Mouse (Mus musculus) liver, embryonic 16.5 days (tissue): Measurements from ENCODE around the gene Edil3. TPM values are rescaled to one million over a fixed set of nuclear protein-coding genes. Genes with fewer than 3 reads are reported as not detected.

Experiments used
- ATAC-seq: fragments of 200-750 bp; cut with Nextera tagmentation; 2 replicates; pipeline ENCODE4 v1.8.0; 2017; ENCODE audit warnings: low read depth, mild to moderate bottlenecking, moderate number of reproducible peaks, moderate library complexity
- H3K27ac ChIP-seq: fragments of 300-500 bp; sonication (generic); 2 replicates; pipeline ENCODE4 v1.5.1; 2014; ENCODE audit warnings: mild to moderate bottlenecking, low read length
- H3K27me3 ChIP-seq: fragments of 300-500 bp; sonication (generic); 2 replicates; pipeline ENCODE4 v1.6.1; 2014; ENCODE audit warnings: low read depth, low read length, mixed read lengths; ENCODE audit not compliant: control insufficient read depth, insufficient read depth
- H3K36me3 ChIP-seq: fragments of 300-500 bp; sonication (generic); 2 replicates; pipeline ENCODE4 v1.6.1; 2014; ENCODE audit warnings: mild to moderate bottlenecking; ENCODE audit not compliant: control insufficient read depth, insufficient read depth
- H3K4me1 ChIP-seq: fragments of 300-500 bp; sonication (generic); 2 replicates; pipeline ENCODE4 v1.6.1; 2014; ENCODE audit warnings: low read depth, low read length, mixed read lengths; ENCODE audit not compliant: control insufficient read depth
- H3K4me2 ChIP-seq: fragments of 300-500 bp; sonication (generic); 2 replicates; pipeline ENCODE4 v1.6.1; 2014; ENCODE audit warnings: low read depth, low read length, mixed read lengths
- H3K4me3 ChIP-seq: fragments of 300-500 bp; sonication (generic); 2 replicates; pipeline ENCODE4 v1.5.1; 2014; ENCODE audit warnings: low read depth, mild to moderate bottlenecking, low read length
- H3K9ac ChIP-seq: fragments of 300-500 bp; sonication (generic); 2 replicates; pipeline ENCODE4 v1.6.1; 2014; ENCODE audit warnings: low read depth, low read length
- H3K9me3 ChIP-seq: fragments of 300-500 bp; sonication (generic); replicated peaks from 2 replicates; pipeline ENCODE4 v1.6.1; 2016; ENCODE audit warnings: low read length; ENCODE audit not compliant: control insufficient read depth
- WGBS: fragments of 180-500 bp; shearing (Covaris S2); extraction: QIAGEN DNeasy Blood & Tissue Kit; methylation state at CpG from one replicate; pipeline ENCODE4 v1.1.7; 2014; ENCODE audit not compliant: insufficient replicate concordance; 5-methylcytosine and 5-hydroxymethylcytosine counted together
- polyA plus RNA-seq: library from polyadenylated mRNA; unstranded; fragments of >200 nt; fragmentation: Nextera tagmentation; extraction: Ambion mirVana; gene quantifications from 2 replicates; pipeline ENCODE4 v1.2.1, GENCODE M21; 2015

Edil3 gene
- polyA plus RNA-seq = 0.14 and 0.17 TPM in 2 replicates

DNA sequence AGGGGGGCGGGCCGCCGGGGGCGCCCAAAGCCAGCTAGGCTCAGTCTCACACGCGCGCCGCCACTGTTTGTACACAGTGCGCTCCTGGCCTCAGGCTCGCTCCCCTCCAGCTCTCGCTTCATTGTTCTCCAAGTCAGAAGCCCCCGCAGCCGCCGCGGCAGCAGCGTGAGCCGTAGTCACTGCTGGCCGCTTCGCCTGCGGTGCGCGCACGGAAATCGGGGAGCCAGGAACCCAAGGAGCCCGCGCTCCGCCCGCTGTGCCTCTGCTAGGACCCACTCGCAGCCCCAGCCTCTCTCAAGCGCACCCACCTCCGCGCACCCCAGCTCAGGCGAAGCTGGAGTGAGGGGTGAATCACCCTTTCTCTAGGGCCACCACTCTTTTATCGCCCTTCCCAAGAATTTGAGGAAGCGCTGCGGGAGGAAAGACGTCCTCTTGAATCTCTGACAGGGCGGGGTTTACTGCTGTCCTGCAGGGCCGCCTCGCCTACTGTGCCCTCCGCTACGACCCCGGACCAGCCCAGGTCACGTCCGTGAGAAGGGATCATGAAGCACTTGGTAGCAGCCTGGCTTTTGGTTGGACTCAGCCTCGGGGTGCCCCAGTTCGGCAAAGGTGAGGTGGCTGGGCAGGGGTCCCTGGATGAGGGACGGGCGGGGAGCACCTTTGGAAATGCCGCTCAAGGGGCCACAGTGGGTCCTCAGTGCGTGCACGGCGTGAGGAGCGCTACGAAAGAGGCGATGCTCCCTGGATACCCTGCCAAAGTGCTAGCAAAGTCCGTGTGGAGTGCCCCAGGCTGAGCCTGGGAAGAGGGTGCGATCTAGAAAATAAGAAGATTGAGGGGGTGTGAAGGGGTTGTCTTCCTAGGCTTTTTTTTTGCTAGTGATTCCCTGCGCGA, at the start of gene Edil3:
Gene Edil3, plus strand, starts transcription at position 33 of the 892 bp plus-strand sequence.
- 0 out of 2 replicates have a peak, but pooled peaks have one; percentile 16 for ATAC-seq
- H3K4me2 ChIP-seq = peak within 1 kb of the TSS; percentile 59
- peak within 1 kb of the TSS; percentile 49 for H3K4me3 ChIP-seq
- H3K27ac ChIP-seq = no peak within 1 kb of the TSS
- no peaks in the 10 kb centered on the region for H3K36me3 ChIP-seq
- WGBS = under 1% methylated on average over 59 of the region's 60 CpGs
- no peaks in the 10 kb centered on the region for H3K4me1 ChIP-seq
- no peaks in the 10 kb centered on the region for H3K9me3 ChIP-seq
- H3K27me3 ChIP-seq = peaks cover 20% of the 10 kb centered on the region
- H3K9ac ChIP-seq = no peak within 1 kb of the TSS

DNA sequence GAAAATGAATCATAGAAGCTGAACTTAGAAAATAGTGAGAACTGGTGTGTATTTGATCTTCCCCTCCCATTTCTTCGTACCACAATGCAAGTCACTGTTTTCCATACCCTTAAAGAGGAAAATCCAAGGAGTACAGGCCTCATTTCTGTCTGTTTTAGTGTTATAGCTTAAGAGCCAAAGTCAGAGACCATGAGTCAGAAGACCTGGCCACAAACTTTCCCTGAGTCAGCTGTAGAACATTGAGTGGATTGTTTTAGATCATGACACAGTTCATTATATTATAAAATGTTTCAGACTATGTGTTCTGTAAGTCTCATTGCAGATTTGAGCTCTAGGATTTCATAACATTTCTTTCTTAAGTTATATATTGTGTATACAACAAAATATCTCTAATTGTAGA, 22.1 kb upstream of the Edil3 start:
- no peak overlapping the region for H3K9ac ChIP-seq
- ATAC-seq = no peak
- no peaks in the 10 kb centered on the region for H3K9me3 ChIP-seq
- H3K4me2 ChIP-seq = no peak overlapping the region
- no peaks in the 10 kb centered on the region for H3K27me3 ChIP-seq
- H3K4me1 ChIP-seq = no peaks in the 10 kb centered on the region
- 53% methylated on average over 1 of the region's 1 CpGs for WGBS
- no peaks in the 10 kb centered on the region for H3K36me3 ChIP-seq
- H3K27ac ChIP-seq = no peak overlapping the region
- no peak overlapping the region for H3K4me3 ChIP-seq

DNA sequence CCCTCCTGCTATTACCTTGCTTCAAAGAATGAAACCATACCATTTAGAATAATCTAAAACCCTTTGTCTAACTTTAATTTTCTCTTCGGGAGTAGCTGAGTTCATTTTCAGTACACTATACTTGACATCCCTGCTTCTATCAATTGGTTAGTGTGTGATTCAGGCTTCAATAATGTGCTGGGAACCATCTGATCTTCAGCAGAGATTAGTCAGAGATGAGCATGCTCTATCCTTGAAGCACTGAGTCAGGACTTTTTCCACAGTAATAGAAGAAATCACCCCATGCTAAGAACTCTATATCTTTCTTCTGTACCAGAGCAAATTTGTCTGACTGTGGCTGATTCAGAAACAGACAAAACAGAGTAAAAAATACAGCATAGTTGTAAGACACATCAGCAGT, 20.3 kb upstream of the Edil3 start:
- H3K9me3 ChIP-seq = no peaks in the 10 kb centered on the region
- no peak overlapping the region for H3K9ac ChIP-seq
- no peak overlapping the region for H3K27ac ChIP-seq
- no peak for ATAC-seq
- 55% methylated on average over 1 of the region's 1 CpGs for WGBS
- no peak overlapping the region for H3K4me3 ChIP-seq
- H3K4me2 ChIP-seq = no peak overlapping the region
- no peaks in the 10 kb centered on the region for H3K36me3 ChIP-seq
- H3K27me3 ChIP-seq = no peaks in the 10 kb centered on the region
- H3K4me1 ChIP-seq = no peaks in the 10 kb centered on the region

DNA sequence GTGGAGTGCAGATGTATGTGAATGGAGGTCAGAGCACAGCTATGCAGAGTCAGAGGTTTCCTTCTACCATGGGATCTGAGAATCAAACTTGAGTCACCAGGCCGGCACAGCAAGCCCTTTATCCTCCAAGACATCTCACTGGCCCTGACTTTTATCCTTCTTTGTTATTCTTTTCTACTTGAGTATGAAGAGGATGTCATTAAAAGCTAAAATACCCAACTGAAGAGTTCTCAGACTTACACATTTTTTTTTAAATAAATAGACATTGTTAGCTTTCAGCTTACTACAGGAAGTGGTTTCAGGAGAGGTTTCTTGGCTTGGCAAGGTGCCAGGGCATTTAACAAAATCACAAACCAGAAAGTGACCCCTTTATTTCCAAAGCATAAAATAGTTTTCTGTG, 15.4 kb upstream of the Edil3 start:
- Histone ChIP-seq H3K4me2 (no peak overlapping the region), H3K4me3 (no peak overlapping the region), H3K27me3 (no peaks in the 10 kb centered on the region), H3K36me3 (no peaks in the 10 kb centered on the region), H3K27ac (no peak overlapping the region), H3K9ac (no peak overlapping the region), H3K4me1 (no peaks in the 10 kb centered on the region), H3K9me3 (no peaks in the 10 kb centered on the region)
- ATAC-seq = no peak
- 30% methylated on average over 1 of the region's 1 CpGs for WGBS

GRCm38 (mm10) chr13:88806269-88806668, 15.0 kb upstream of the Edil3 start:
- Histone ChIP-seq H3K9me3 (no peaks in the 10 kb centered on the region), H3K36me3 (no peaks in the 10 kb centered on the region), H3K4me1 (no peaks in the 10 kb centered on the region), H3K27ac (no peak overlapping the region), H3K27me3 (no peaks in the 10 kb centered on the region), H3K9ac (no peak overlapping the region), H3K4me3 (no peak overlapping the region), H3K4me2 (no peak overlapping the region)
- 76% methylated on average over 3 of the region's 3 CpGs for WGBS
- ATAC-seq = no peak

DNA sequence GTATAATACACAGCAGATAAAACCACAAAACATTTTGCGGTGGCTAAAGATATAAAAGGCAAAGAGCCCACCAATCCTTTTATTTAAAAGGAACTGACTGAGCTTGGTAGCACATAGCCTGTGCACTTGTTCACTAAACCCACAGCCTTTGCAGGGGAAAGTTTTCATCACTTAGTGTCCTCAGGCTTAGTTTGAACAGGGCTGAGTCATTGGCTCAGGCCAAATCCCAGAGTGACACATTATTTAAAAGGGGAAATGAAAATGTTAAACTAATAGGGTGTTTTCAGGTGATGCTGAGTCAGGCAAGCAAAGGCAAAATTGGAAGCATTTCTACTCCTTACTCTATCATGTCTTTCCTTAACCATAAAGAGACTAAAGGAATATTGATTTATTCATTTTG, 11.2 kb upstream of the Edil3 start:
- H3K9ac ChIP-seq = no peak overlapping the region
- H3K4me2 ChIP-seq = no peak overlapping the region
- H3K27ac ChIP-seq = no peak overlapping the region
- no peak overlapping the region for H3K4me3 ChIP-seq
- WGBS = 89% methylated on average over 1 of the region's 1 CpGs
- ATAC-seq = no peak
- no peaks in the 10 kb centered on the region for H3K27me3 ChIP-seq
- H3K4me1 ChIP-seq = no peaks in the 10 kb centered on the region
- no peaks in the 10 kb centered on the region for H3K9me3 ChIP-seq
- H3K36me3 ChIP-seq = no peaks in the 10 kb centered on the region

DNA sequence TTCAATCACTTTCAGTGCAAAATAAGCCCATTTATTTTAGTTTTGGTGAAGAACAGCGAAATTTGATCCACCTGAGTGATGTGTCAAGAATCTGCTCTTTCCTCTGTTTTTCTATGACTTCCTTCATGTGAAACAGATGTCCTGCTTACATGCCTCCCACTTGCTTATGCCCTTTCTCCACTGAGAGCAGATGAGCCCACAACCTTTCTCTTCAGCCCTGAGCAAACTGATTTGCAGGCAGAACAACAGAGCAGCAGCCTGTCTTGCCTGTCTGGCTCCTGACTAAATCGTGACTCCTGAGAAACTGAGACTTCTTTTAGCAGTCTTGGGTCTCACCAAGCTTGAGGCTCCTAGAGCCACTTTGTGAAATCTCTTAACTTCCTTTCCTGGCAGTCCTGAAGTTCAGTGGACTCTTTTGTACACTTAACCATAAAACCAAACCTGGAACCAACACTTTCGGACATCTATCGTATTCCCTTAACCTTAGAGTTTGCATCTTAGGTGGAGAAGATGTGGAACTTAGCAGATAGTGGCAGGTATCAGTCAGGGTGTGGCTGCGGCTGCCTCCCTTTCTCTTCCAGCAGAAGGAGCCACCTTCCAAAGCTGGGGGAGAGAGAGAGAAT, 475 bp upstream of the Edil3 start:
- H3K9me3 ChIP-seq = no peaks in the 10 kb centered on the region
- H3K4me3 ChIP-seq = no peak overlapping the region
- H3K27ac ChIP-seq = no peak overlapping the region
- no peak overlapping the region for H3K9ac ChIP-seq
- no peaks in the 10 kb centered on the region for H3K4me1 ChIP-seq
- H3K27me3 ChIP-seq = peaks cover 20% of the 10 kb centered on the region
- 13% methylated on average over 5 of the region's 5 CpGs for WGBS
- H3K36me3 ChIP-seq = no peaks in the 10 kb centered on the region
- no peak overlapping the region for H3K4me2 ChIP-seq
- ATAC-seq = no peak

DNA sequence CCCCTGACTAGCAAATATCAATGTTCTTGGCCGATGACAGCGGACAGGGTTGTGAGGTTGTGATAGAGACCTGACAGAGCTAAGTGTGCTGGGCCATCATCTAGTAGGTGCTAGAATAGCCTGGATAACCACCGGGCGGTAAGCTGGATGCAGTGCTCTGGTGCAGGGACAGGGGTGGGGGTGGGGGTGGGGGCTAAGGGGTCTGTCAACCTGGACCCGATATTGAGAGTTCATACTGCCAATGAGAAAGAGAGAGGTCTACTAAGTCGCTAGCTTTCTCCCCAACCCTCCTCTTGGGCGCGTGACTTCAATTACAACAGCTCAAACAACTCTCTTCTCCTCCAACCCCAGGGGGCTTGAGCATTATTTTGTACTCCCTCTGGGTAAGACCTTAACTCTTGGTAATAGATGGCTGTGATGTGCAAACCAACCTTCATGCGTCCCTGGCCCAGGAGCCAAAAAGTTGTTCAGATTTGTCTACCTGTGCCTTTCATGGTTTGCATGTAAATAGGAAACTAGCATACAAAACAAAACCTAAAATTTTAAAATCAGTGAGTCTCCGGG, 1.1 kb downstream of the Edil3 start:
- Histone ChIP-seq H3K9ac (no peak overlapping the region), H3K9me3 (no peaks in the 10 kb centered on the region), H3K4me3 (no peak overlapping the region; the same call in 1 of the 2 replicates), H3K36me3 (no peaks in the 10 kb centered on the region), H3K27me3 (peaks cover 20% of the 10 kb centered on the region), H3K4me1 (no peaks in the 10 kb centered on the region), H3K27ac (no peak overlapping the region), H3K4me2 (peak overlapping the region; percentile 59; the same call in 1 of the 2 replicates)
- WGBS = 11% methylated on average over 10 of the region's 10 CpGs
- no peak for ATAC-seq
